Mouse (Mus musculus) kidney, postnatal 36 days (tissue): ENCODE measurements at regions not wholly inside any gene's neighbourhood (a gene's known extent, or its start where the extent isn't known, plus 50 kb on each side); places are given as distances from the start of the nearest gene placed in this dataset.
A peak's percentile ranks its signal among the peaks of the same experiment; 100 is the strongest.

Experiments
- DNase-seq, 2 experiments: peaks; one replicate each; pipeline ENCODE4 v3.0.0; 2021 to 2022; ENCODE audit warnings: mixed read lengths in 2 of 2

- no peak for DNase-seq
Observed at GRCm38 (mm10) chr3:149993199-149993598, 1002.8 kb upstream of the Adgrl2 start.

GRCm38 (mm10) chr3:149987801-149988200 lies 997.4 kb upstream of the Adgrl2 start:
- DNase-seq = no peak

- no peak for DNase-seq
Observed at GRCm38 (mm10) chr3:149956993-149957392, 966.6 kb upstream of the Adgrl2 start.

GRCm38 (mm10) chr3:149936197-149936596 lies 945.8 kb upstream of the Adgrl2 start:
- no peak for DNase-seq

GRCm38 (mm10) chr3:149934832-149935231 lies 944.5 kb upstream of the Adgrl2 start:
- DNase-seq = no peak

- no peak for DNase-seq
Observed at GRCm38 (mm10) chr3:149928456-149929360, 938.4 kb upstream of the Adgrl2 start.

- DNase-seq = no peak
Observed at GRCm38 (mm10) chr3:149920206-149920605, 929.9 kb upstream of the Adgrl2 start.

GRCm38 (mm10) chr3:149918201-149918600 lies 927.8 kb upstream of the Adgrl2 start:
- DNase-seq = no peak

GRCm38 (mm10) chr3:149910721-149911120 lies 920.4 kb upstream of the Adgrl2 start:
- no peak for DNase-seq

GRCm38 (mm10) chr3:149901783-149902182 lies 911.4 kb upstream of the Adgrl2 start:
- no peak for DNase-seq

- DNase-seq = no peak
Observed at GRCm38 (mm10) chr3:149876553-149876952, 886.2 kb upstream of the Adgrl2 start.

GRCm38 (mm10) chr3:149865945-149866344 lies 875.6 kb upstream of the Adgrl2 start:
- DNase-seq = no peak

GRCm38 (mm10) chr3:149846941-149847539 lies 856.7 kb upstream of the Adgrl2 start:
- DNase-seq = no peak

- DNase-seq = no peak
Observed at GRCm38 (mm10) chr3:149845826-149846486, 855.6 kb upstream of the Adgrl2 start.

- peak in 1 of 2 experiments; percentile 1 for DNase-seq
Observed at GRCm38 (mm10) chr3:149845083-149845825, 854.9 kb upstream of the Adgrl2 start.

GRCm38 (mm10) chr3:149837921-149838320 lies 847.6 kb upstream of the Adgrl2 start:
- DNase-seq = no peak

GRCm38 (mm10) chr3:149836467-149837233 lies 846.3 kb upstream of the Adgrl2 start:
- no peak for DNase-seq

- no peak for DNase-seq
Observed at GRCm38 (mm10) chr3:149827181-149827580, 836.8 kb upstream of the Adgrl2 start.

GRCm38 (mm10) chr3:149826757-149827156 lies 836.4 kb upstream of the Adgrl2 start:
- DNase-seq = no peak

GRCm38 (mm10) chr3:149820670-149821069 lies 830.3 kb upstream of the Adgrl2 start:
- no peak for DNase-seq

GRCm38 (mm10) chr3:149819863-149820262 lies 829.5 kb upstream of the Adgrl2 start:
- no peak for DNase-seq

- no peak for DNase-seq
Observed at GRCm38 (mm10) chr3:149819081-149819480, 828.7 kb upstream of the Adgrl2 start.
